Mouse (Mus musculus) natural killer cell, adult 2 months (primary cell): ENCODE data around the gene Dapk2.

Experiments used
- DNase-seq, 2 experiments: peaks; one replicate each; pipeline ENCODE4 v3.0.0; 2022; ENCODE audit warnings: low spot score in 2 of 2

Gene Dapk2

DNA sequence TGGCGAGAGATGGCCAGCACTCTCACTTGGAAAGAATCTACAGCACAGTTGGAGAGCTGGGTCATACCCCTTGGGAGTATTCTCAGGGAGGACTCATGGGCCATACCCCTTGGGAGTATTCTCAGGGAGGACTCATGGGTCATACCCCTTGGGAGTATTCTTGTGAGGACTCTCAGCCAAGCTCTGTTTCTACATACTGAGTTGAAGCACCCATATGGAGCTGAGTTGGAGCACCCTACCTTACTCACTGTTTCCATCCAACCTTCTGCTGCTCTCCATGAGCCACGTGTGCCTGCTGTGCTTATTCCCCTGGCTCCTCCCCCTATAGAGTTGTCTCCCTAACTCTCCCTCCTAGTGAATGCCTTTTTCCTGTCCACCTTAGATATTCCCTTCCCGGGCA, 148.4 kb downstream of the Dapk2 start:
- DNase-seq: no peak

DNA sequence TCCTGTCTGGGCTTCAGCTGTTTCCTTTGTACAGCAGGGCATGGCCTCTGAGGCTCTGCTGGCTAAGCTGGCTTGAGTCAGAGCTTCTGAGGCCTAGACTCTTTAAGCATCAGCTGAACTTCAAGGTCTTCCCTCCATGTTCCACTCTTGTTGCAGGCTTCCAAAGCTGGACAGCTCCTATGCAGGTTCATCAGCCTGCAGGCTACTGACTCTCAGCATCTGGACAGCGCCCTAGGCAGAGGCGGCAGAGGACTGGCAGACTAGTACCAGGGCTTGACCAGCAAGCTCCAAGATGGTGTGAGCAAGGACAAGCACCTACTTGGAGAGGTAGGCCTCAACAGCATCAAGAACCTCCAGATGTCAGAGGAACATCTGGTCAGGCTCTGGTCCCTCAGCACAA, 149.3 kb downstream of the Dapk2 start:
- no peak for DNase-seq

DNA sequence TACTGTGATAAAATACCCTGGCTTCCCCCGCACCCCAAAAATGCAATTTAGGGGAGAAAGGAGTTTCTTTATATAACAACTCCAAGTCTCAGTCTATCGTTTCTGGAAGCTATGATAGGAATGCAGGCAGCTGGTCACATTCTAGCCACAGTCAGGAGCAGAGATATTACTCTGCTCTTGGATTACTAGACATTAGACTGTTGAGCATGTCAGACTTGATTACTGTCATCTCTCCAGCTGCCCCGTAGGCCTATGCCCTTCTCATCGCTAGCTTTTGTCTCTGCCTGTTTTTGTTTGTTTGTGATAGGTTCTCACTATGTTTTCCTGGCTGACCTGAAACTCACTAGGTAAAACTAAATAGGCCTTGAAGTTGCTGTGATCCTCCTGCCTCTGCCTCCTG, 150.7 kb downstream of the Dapk2 start:
- no peak for DNase-seq

DNA sequence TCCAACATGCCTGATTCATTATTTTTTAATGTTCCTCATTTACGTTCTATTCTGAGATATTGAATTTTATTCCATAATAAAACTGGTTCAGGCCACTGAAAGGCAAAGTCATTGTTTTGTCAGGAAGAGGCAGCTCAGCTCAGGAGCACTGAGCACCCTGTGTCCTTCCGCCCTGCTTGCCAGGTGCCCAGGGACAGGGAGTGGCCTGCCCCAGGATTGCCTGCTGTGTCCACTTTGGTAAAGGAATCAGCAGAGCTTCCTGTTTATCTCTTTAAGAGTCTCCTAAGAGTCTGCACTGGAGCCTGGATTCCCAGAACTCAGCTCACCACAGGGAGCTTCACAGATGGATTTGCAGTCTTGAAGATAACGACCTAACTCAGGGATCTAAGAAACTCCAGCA, 153.4 kb downstream of the Dapk2 start:
- no peak for DNase-seq

DNA sequence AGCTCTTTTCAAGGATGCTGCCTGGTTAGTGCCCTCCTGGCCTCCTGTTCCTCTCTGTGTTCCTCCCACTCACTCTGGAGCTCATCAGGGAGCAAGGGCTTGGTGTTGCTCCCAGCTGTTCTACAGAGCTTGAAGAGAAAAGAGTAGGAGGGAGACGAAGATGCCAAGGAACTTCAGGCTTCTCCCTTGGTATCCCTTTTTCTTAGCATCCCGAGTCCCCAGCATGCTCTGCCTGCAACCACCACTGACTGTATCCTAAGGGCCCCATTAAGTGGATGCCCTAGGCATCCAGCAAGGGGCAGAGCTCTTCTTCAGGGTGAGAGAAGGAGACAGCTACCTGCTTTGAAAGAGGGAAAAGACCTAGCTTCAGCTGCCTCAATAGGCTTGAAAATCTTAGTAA, 158.6 kb downstream of the Dapk2 start:
- DNase-seq: no peak
